Comparison of ENCODE assay signal across 26 mouse cellular contexts in genomic region chr3:27941634-27942033, GRCm38 (mm10). TPM values are rescaled to one million over a fixed set of nuclear protein-coding genes. Genes with fewer than 3 reads are reported as not detected.
DNase-seq lines count a peak whose midpoint lies in the region; ATAC-seq and TF ChIP-seq lines count a peak whose summit lies in the region.
"Had no signal": no experiment of that assay in that cellular context is flagged by ENCODE, and none has a peak within 500 bp of the region (broad histone marks: within the 10 kb centered on the region; RNA-seq: fewer than 3 reads in every experiment).

No protein-coding gene starts in this region.

- DNase-seq in gastrocnemius, adult 2 months = no peak
- no peak for DNase-seq in gastrocnemius, postnatal 25 days
- DNase-seq in limb, embryonic 14.5 days (ENCODE audit: low spot score) = peak; percentile 83
- DNase-seq in limb, embryonic 10.5 days (ENCODE audit: low spot score) = no peak
- DNase-seq in brain, embryonic 14.5 days (ENCODE audit: low read depth) = peak; percentile 3
- no peak for DNase-seq in kidney, postnatal 36 days
- DNase-seq in forebrain, embryonic 11.5 days (ENCODE audit: low spot score) = no peak
- DNase-seq: adrenal gland, adult 8-10 months; cerebellum, adult 9-11 months; right cerebral cortex, postnatal 25 days; thymus, adult 18-20 months; thymus, postnatal 4 days had no signal

- no peak for TF ChIP-seq CTCF in gastrocnemius, adult 2 months (IDR thresholded peaks at IDR 0.05)
- no peak for TF ChIP-seq CTCF in brain, embryonic 14.5 days (IDR thresholded peaks at IDR 0.05; ENCODE audit: borderline replicate concordance, extremely low read depth, insufficient read depth, insufficient read length)

- H3K4me3 ChIP-seq in gastrocnemius, adult 2 months = no peak overlapping the region
- no peak overlapping the region for H3K4me3 ChIP-seq in limb, embryonic 14.5 days (replicated peaks; ENCODE audit: low read length)
- H3K4me3 ChIP-seq in limb, embryonic 10.5 days = no peak overlapping the region
- no peak overlapping the region for H3K4me3 ChIP-seq in forebrain, embryonic 11.5 days (ENCODE audit: low read depth, low read length)
- H3K4me3 ChIP-seq: erythroblast, embryonic 14.5 days; forebrain, embryonic 15.5 days; hindbrain, embryonic 13.5 days; kidney, embryonic 15.5 days; limb, embryonic 13.5 days; megakaryocyte, embryonic 14.5 days; midbrain, embryonic 15.5 days; stomach, embryonic 15.5 days had no signal

- peak overlapping the region; percentile 91 for H3K27ac ChIP-seq in gastrocnemius, adult 2 months
- no peak overlapping the region for H3K27ac ChIP-seq in limb, embryonic 14.5 days (replicated peaks; ENCODE audit: low read depth, low read length)
- no peak overlapping the region for H3K27ac ChIP-seq in limb, embryonic 10.5 days
- H3K27ac ChIP-seq in forebrain, embryonic 11.5 days (ENCODE audit: low read depth, low read length) = no peak overlapping the region
- H3K27ac ChIP-seq: forebrain, embryonic 15.5 days; hindbrain, embryonic 13.5 days; kidney, embryonic 15.5 days; limb, embryonic 13.5 days; midbrain, embryonic 15.5 days; stomach, embryonic 15.5 days had no signal

- H3K9me3 ChIP-seq in limb, embryonic 14.5 days (ENCODE audit: control insufficient read depth, low read length) = no peaks in the 10 kb centered on the region
- no peaks in the 10 kb centered on the region for H3K9me3 ChIP-seq in limb, embryonic 10.5 days (replicated peaks)
- no peaks in the 10 kb centered on the region for H3K9me3 ChIP-seq in forebrain, embryonic 11.5 days (ENCODE audit: control insufficient read depth, low read length)
- H3K9me3 ChIP-seq: forebrain, embryonic 15.5 days; hindbrain, embryonic 13.5 days; kidney, embryonic 15.5 days; limb, embryonic 13.5 days; megakaryocyte, embryonic 14.5 days; midbrain, embryonic 15.5 days; stomach, embryonic 15.5 days had no signal

- intact Hi-C loops in gastrocnemius, adult 2 months (cut with DNase I) = no loop called here

- no peaks in the 10 kb centered on the region for H3K36me3 ChIP-seq in limb, embryonic 14.5 days (ENCODE audit: control insufficient read depth, insufficient read depth, low read length)
- no peaks in the 10 kb centered on the region for H3K36me3 ChIP-seq in limb, embryonic 10.5 days
- no peaks in the 10 kb centered on the region for H3K36me3 ChIP-seq in forebrain, embryonic 11.5 days (ENCODE audit: control insufficient read depth, insufficient read depth, low read length)
- H3K36me3 ChIP-seq: forebrain, embryonic 15.5 days; hindbrain, embryonic 13.5 days; kidney, embryonic 15.5 days; limb, embryonic 13.5 days; midbrain, embryonic 15.5 days; stomach, embryonic 15.5 days had no signal

- no peaks in the 10 kb centered on the region for H3K27me3 ChIP-seq in limb, embryonic 14.5 days (ENCODE audit: control insufficient read depth, insufficient read depth, low read length)
- H3K27me3 ChIP-seq in limb, embryonic 10.5 days (ENCODE audit: low read depth, poor library complexity, severe bottlenecking) = peaks cover 6% of the 10 kb centered on the region; the same call in 1 of the 2 replicates
- H3K27me3 ChIP-seq in forebrain, embryonic 11.5 days (ENCODE audit: control insufficient read depth, insufficient read depth, low read length) = peaks cover 8% of the 10 kb centered on the region
- H3K27me3 ChIP-seq: kidney, embryonic 15.5 days; limb, embryonic 13.5 days; stomach, embryonic 15.5 days had no signal

- no peak overlapping the region for H3K4me2 ChIP-seq in limb, embryonic 14.5 days (replicated peaks; ENCODE audit: low read depth, low read length, severe bottlenecking)
- H3K4me2 ChIP-seq in forebrain, embryonic 11.5 days (ENCODE audit: low read depth, low read length, severe bottlenecking) = no peak overlapping the region
- H3K4me2 ChIP-seq: forebrain, embryonic 15.5 days; hindbrain, embryonic 13.5 days; kidney, embryonic 15.5 days; limb, embryonic 13.5 days; midbrain, embryonic 15.5 days; stomach, embryonic 15.5 days had no signal

- TF ChIP-seq POLR2A in limb, embryonic 14.5 days (IDR thresholded peaks at IDR 0.05; ENCODE audit: borderline replicate concordance, extremely low read depth, insufficient read depth, insufficient read length) = no peak
- no peak for TF ChIP-seq POLR2A in brain, embryonic 14.5 days (IDR thresholded peaks at IDR 0.05; ENCODE audit: borderline replicate concordance, extremely low read depth, insufficient read depth, insufficient read length, poor library complexity, severe bottlenecking)

- no peak for ATAC-seq in limb, embryonic 14.5 days (ENCODE audit: low FRiP score, low read depth)
- ATAC-seq in forebrain, embryonic 11.5 days (replicated peaks; ENCODE audit: low FRiP score) = no peak
- ATAC-seq: forebrain, embryonic 15.5 days; inflammation-experienced regulatory T-cells, adult 6 months; midbrain, embryonic 15.5 days had no signal

- WGBS in limb, embryonic 14.5 days = 36% methylated on average over 3 of the region's 3 CpGs
- WGBS in limb, embryonic 10.5 days = 94% methylated on average over 3 of the region's 3 CpGs
- WGBS in forebrain, embryonic 11.5 days = 90% methylated on average over 3 of the region's 3 CpGs

- H3K4me1 ChIP-seq in limb, embryonic 14.5 days (ENCODE audit: control insufficient read depth, insufficient read depth, low read length) = peaks cover 11% of the 10 kb centered on the region
- H3K4me1 ChIP-seq in limb, embryonic 10.5 days = peaks cover 17% of the 10 kb centered on the region
- peaks cover 2% of the 10 kb centered on the region; the same call in 1 of the 2 replicates for H3K4me1 ChIP-seq in forebrain, embryonic 11.5 days (replicated peaks; ENCODE audit: control insufficient read depth, insufficient read depth, low read length)

- H3K9ac ChIP-seq in limb, embryonic 14.5 days (ENCODE audit: low read depth, low read length, severe bottlenecking) = no peak overlapping the region
- no peak overlapping the region for H3K9ac ChIP-seq in forebrain, embryonic 11.5 days (ENCODE audit: low read length)
- H3K9ac ChIP-seq: forebrain, embryonic 15.5 days; hindbrain, embryonic 13.5 days; kidney, embryonic 15.5 days; limb, embryonic 13.5 days; midbrain, embryonic 15.5 days; stomach, embryonic 15.5 days had no signal

RNA-seq across cellular contexts. Expression of gene Pld1, which starts 3.1 kb away (rescaled TPM):
- total RNA-seq in gastrocnemius, adult 2 months (2021) = 1 to 10 TPM; 4.6 to 6.1 TPM
- total RNA-seq in gastrocnemius, postnatal 25 days (2021) = 1 to 10 TPM; 4.4 to 5.4 TPM
- polyA plus RNA-seq in limb, embryonic 14.5 days (2012; rRNA removed) = 4.9 and 6.4 TPM in 2 replicates
- polyA plus RNA-seq in limb, embryonic 14.5 days (2014; fragmentation: Nextera tagmentation; extraction: Ambion mirVana) = 6.8 TPM in 2 replicates
- polyA plus RNA-seq in limb, embryonic 10.5 days (2016; fragmentation: Nextera tagmentation; extraction: Ambion mirVana) = 1.2 and 2.1 TPM in 2 replicates
- 2.1 and 4.6 TPM in 2 replicates for polyA plus RNA-seq in brain, embryonic 14.5 days (2012; rRNA removed)
- polyA plus RNA-seq in forebrain, embryonic 11.5 days (2014; fragmentation: Nextera tagmentation; extraction: Ambion mirVana) = 4.6 and 5.3 TPM in 2 replicates
- polyA plus RNA-seq: erythroblast, embryonic 14.5 days had no signal

RNA-seq across cellular contexts. Expression of gene Tmem212, which starts 45.5 kb away (rescaled TPM):
- not detected for total RNA-seq in gastrocnemius, adult 2 months (2021)
- total RNA-seq in gastrocnemius, postnatal 25 days (2021) = not detected
- polyA plus RNA-seq in limb, embryonic 14.5 days (2012; rRNA removed) = not detected in 2 replicates
- polyA plus RNA-seq in limb, embryonic 14.5 days (2014; fragmentation: Nextera tagmentation; extraction: Ambion mirVana) = not detected in 2 replicates
- polyA plus RNA-seq in limb, embryonic 10.5 days (2016; fragmentation: Nextera tagmentation; extraction: Ambion mirVana) = not detected in 2 replicates
- polyA plus RNA-seq in brain, embryonic 14.5 days (2012; rRNA removed) = not detected in 2 replicates
- not detected in 2 replicates for polyA plus RNA-seq in forebrain, embryonic 11.5 days (2014; fragmentation: Nextera tagmentation; extraction: Ambion mirVana)
- total RNA-seq: adrenal gland, adult 8-10 months; neutrophil, adult 5-6 weeks had no signal
- polyA plus RNA-seq: C2C12; erythroblast, embryonic 14.5 days; forebrain, embryonic 15.5 days; heart, embryonic 16.5 days; hindbrain, embryonic 13.5 days; inflammation-experienced regulatory T-cells, adult 6 months; kidney, embryonic 15.5 days; limb, embryonic 13.5 days; liver, embryonic 16.5 days; spleen, adult 2 months; stomach, embryonic 15.5 days had no signal

Comparison
In these comparisons a context has a peak if more than half of its experiments do, and no peak if none do; other contexts are left out.
1. DNase-seq: peak in limb, embryonic 14.5 days (single experiment) and brain, embryonic 14.5 days (single experiment); none in gastrocnemius, adult 2 months (single experiment), gastrocnemius, postnatal 25 days (single experiment), limb, embryonic 10.5 days (single experiment), kidney, postnatal 36 days (0 of 2) and forebrain, embryonic 11.5 days (single experiment).